Mouse (Mus musculus): ENCODE results near the gene Ism2.

Ism2 gene

GRCm38 (mm10) chr12:87230379-87230895, 69.1 kb downstream of the Ism2 start:
- no peak for DNase-seq (ENCODE audit: low read depth)

DNA sequence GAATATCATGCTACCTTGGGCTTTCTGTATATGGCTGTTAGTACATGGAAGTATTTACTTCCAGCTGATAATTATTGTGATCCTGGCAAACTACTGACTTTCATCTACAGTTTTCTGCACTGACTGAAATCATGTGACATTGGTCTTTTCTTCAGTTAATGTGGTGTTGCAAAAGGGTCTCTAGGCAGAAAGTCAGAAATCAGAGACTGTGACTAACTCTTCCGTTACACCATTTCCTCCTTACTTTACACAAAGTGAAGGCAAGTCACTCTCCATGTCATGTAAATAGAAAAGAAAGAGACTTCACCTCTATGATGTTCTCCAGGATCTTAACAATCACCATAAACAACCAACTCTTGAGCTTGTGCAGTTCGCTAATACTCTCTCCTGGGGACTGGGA, 69.9 kb downstream of the Ism2 start:
- peak; percentile 76 for DNase-seq (ENCODE audit: low read depth)
